Mouse (Mus musculus) erythroblast, embryonic 14.5 days (primary cell): ENCODE data around the gene Fbxo27. TPM values are rescaled to one million over a fixed set of nuclear protein-coding genes. Genes with fewer than 3 reads are reported as not detected.
"Not testable (repeated sequence)": the region's sequence is repeated elsewhere in the genome, so short reads cannot be mapped to it uniquely, and the experiment has no call there.

Experiments
- H3K27me3 ChIP-seq: 2 replicates; pipeline ENCODE4 v1.6.1; 2012; ENCODE audit warnings: inconsistent platforms; ENCODE audit not compliant: control insufficient read depth
- H3K36me3 ChIP-seq: 2 replicates; pipeline ENCODE4 v1.6.1; 2012; ENCODE audit warnings: mild to moderate bottlenecking, inconsistent platforms; ENCODE audit not compliant: control insufficient read depth
- H3K4me1 ChIP-seq: 2 replicates; pipeline ENCODE4 v1.6.1; 2012; ENCODE audit warnings: inconsistent platforms; ENCODE audit not compliant: control insufficient read depth
- H3K4me3 ChIP-seq: replicated peaks from 2 replicates; pipeline ENCODE3; 2012; ENCODE audit warnings: moderate library complexity, mild to moderate bottlenecking, inconsistent platforms
- H3K9me3 ChIP-seq: 2 replicates; pipeline ENCODE4 v1.6.1; 2012; ENCODE audit warnings: low read length, inconsistent platforms, mixed read lengths; ENCODE audit not compliant: control insufficient read depth
- GATA1 ChIP-seq: IDR thresholded peaks from 2 replicates; pipeline ENCODE4 v1.6.1; 2012; ENCODE audit warnings: low read length, inconsistent platforms, mixed read lengths
- TAL1 ChIP-seq: IDR thresholded peaks from 3 replicates; pipeline ENCODE4 v1.6.1; 2012; ENCODE audit warnings: low read length, inconsistent platforms, mixed read lengths
- polyA plus RNA-seq: library from polyadenylated mRNA; stranded (reverse); fragments of >175 nt; gene quantifications from 2 replicates; pipeline ENCODE4 v1.2.3, GENCODE M21; 2012

Fbxo27 gene
- polyA plus RNA-seq, result not detected in 2 replicates

DNA sequence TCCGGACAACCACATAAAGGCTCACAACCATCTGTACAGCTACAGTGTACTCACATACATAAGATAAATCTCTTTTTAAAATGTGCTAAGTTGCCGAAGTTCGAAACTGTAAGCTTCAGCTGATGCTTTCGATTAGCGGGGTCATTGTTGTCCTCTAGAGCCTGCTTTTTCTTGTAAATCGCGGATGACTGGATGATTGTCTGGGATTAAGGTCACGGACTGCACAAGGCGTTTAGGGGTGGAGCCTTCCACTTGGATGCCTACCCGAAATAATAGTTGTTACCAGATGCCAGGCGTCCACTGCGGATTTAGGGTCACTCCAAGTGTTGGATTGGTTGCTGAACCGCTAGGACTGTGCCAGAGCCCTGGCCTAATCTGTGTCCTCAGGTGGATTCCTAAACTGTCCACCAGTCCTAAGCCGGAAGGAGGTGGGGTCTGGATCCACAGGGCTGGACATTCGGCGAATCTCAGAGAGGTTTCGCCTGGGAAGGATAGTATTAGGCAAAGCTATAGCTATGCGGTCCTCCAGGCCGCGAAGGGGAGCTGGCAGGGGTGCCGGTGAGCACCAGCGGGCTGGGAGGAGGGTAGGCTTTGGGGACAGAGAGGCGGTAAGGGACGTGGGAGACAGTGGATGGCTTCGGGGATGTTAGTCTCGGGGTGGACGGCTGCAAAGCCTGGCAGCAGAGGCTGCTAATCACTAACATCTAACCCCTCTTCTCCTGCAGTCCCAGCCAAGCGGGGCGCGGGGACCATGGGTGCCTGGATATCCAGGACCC lies at the start of gene Fbxo27:
Fbxo27 (plus strand) TSS at position 305 of the 776 bp plus-strand sequence.
- Histone ChIP-seq H3K36me3 (no peaks in the 10 kb centered on the region), H3K4me1 (peaks cover 11% of the 10 kb centered on the region), H3K27me3 (peaks cover 26% of the 10 kb centered on the region), H3K4me3 (peak within 1 kb of the TSS; percentile 38), H3K9me3 (peaks cover 6% of the 10 kb centered on the region)
- no peak for TF ChIP-seq TAL1
- TF ChIP-seq GATA1, result no peak

DNA sequence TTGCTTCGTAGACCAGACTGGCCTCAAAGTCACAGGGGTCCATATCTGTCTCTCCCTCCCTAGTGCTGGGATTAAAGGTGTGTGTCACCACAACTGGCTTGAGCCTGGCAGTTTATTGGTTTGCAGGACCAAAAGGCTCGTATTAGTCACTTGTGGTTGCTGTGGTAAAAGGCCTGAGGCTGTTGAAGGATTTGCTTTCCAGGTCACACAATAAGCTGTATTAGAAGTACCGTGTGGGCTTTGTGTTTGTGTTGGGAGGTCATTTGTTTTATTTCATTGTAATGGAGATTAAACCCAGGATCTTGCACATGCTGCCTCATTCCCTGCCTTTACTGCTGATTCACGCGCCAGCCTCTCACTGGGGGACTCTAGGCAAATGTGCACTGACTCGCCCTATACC lies 47.3 kb upstream of the Fbxo27 start:
- Histone ChIP-seq H3K4me1 (no peaks in the 10 kb centered on the region), H3K27me3 (no peaks in the 10 kb centered on the region), H3K4me3 (no peak overlapping the region), H3K9me3 (no peaks in the 10 kb centered on the region), H3K36me3 (no peaks in the 10 kb centered on the region)
- TF ChIP-seq GATA1 (no peak), TAL1 (no peak)

DNA sequence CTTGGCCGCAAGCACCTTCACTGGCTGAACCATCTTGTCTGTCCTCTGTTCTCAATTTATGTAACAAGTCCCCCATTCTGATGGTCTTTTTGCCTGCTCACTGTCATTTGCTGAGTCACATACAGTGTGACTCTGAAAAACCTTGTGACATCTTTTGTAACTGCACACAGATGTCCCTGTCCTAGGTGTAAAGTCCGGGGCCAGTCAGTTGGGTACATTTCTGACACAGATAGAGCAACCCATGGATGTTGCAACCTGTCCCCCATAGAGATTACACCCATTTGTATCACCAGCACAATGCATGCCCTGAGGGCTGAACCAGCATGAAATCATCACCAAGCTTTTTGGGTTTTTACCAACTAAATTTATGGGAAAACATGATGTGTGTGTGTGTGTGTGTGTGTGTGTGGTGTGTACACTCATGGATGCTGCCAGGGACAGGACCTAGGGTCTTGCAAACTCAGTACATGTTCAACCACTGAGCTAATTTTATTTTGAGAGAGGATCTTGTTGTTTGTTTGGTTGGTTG lies 46.6 kb upstream of the Fbxo27 start:
- H3K36me3 ChIP-seq, result no peaks in the 10 kb centered on the region
- no peaks in the 10 kb centered on the region for H3K27me3 ChIP-seq
- no peaks in the 10 kb centered on the region for H3K4me1 ChIP-seq
- no peaks in the 10 kb centered on the region for H3K9me3 ChIP-seq
- no peak for TF ChIP-seq GATA1
- H3K4me3 ChIP-seq, result no peak overlapping the region

DNA sequence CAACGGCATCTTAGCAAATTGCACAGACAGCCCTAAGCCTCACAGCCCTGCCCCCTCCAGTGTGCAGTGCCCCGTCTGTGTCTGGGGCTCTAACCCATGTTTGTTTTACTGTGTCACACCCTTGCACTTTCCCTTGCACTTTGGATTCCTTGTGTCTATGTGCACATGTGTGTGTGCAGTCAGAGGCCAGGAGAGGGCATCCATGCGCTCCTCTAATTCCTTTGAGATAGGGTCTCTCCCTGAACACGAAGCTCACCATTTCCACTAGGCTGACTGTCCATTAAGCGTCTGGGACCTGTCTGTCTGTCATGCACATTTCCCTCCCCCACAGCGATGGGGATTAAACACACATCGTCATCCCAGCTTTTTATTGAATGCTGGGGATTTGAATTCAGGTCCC lies 45.6 kb upstream of the Fbxo27 start:
- Histone ChIP-seq H3K4me3 (no peak overlapping the region), H3K36me3 (no peaks in the 10 kb centered on the region), H3K4me1 (no peaks in the 10 kb centered on the region), H3K9me3 (no peaks in the 10 kb centered on the region), H3K27me3 (no peaks in the 10 kb centered on the region)
- no peak for TF ChIP-seq TAL1
- TF ChIP-seq GATA1, result no peak

DNA sequence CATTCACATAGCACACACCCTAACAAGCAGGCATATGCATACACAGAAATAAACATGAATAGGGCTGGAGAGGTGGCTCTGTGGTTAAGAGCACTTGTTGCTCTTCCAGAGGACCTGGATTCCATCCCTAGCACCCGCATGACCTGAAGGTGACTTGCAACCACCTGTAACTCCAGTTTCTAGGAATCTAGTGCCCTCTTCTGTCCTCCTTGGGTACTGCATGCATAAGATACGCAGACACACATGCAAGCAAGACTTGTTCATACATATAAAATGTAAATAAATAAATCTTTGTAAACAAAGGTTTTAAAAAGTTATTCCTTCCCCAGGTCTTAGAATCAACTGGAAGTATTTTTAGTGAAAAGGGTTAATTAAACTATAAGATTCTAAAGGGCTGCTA lies 41.5 kb upstream of the Fbxo27 start:
- Histone ChIP-seq H3K4me1 (no peaks in the 10 kb centered on the region), H3K9me3 (no peaks in the 10 kb centered on the region), H3K36me3 (no peaks in the 10 kb centered on the region), H3K4me3 (no peak overlapping the region), H3K27me3 (no peaks in the 10 kb centered on the region)
- TF ChIP-seq TAL1 (no peak), GATA1 (no peak)

DNA sequence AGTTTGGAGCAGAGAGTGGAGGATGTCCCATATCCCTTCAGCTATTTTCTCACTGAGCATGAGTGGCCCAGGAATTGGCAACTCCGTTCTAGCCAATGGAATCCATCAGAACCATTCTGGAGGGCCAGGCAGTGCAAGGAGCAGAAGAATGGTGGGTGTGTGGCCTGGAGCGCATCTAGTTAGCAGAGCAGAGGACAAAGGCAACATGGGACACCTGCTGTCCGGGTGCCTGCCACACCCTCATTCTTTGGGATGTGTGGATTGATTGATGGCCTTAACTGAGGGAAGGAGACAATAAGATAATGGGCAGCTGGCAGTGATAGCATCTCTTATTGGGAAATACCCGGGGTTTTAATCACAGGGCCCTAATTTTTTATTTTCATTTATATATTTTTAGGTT lies 36.2 kb upstream of the Fbxo27 start:
- Histone ChIP-seq H3K9me3 (no peaks in the 10 kb centered on the region), H3K27me3 (no peaks in the 10 kb centered on the region), H3K36me3 (no peaks in the 10 kb centered on the region), H3K4me1 (no peaks in the 10 kb centered on the region), H3K4me3 (no peak overlapping the region)
- TF ChIP-seq GATA1, result no peak

DNA sequence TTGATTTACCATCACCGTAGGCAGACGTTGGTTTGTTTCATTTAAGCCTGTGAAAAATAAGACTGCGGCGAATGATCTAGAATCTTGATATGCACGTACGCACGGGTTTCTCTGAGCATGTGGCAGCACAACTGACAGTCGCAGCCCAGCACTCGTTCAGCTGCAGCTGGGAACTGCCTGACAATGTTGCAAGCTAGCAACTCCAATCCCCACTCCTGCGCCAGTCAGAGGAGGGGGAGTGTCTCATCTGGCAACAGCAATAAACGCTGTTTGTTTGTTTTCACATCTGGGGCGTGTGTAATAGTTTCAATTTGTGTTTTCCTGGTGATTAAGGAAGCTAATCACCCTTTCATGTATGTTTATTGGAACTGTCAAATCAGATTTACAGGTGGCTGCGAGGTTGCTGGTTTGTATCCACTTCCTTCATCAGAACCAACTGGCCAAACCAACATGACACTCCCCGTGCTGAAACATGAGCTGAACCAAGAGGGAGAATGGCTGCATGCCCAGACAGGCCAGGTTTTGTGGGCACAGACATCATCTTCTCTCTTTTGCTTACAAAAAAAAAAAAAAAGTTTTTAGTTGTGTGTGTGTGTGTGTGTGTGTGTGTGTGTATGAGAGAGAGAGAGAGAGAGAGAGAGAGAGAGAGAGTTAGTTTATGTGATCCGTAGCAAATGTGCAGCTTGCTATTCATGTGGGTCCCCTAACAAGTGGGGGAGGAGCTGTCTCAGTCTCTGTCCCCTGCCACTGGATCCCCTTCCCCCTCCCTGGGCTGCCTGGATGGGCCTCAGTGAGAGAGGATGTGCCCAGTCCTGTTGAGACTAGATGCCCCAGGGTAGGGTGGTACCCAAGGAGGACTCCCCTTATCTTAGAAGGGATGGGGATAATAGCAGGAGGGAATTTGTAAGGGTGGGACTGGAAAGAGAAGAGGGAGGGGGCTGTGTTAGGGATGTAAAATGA lies 26.7 kb upstream of the Fbxo27 start:
- Histone ChIP-seq H3K4me3 (no peak overlapping the region), H3K36me3 (no peaks in the 10 kb centered on the region), H3K27me3 (peaks cover 8% of the 10 kb centered on the region), H3K4me1 (no peaks in the 10 kb centered on the region), H3K9me3 (no peaks in the 10 kb centered on the region)
- TF ChIP-seq TAL1 (no peak), GATA1 (no peak)

DNA sequence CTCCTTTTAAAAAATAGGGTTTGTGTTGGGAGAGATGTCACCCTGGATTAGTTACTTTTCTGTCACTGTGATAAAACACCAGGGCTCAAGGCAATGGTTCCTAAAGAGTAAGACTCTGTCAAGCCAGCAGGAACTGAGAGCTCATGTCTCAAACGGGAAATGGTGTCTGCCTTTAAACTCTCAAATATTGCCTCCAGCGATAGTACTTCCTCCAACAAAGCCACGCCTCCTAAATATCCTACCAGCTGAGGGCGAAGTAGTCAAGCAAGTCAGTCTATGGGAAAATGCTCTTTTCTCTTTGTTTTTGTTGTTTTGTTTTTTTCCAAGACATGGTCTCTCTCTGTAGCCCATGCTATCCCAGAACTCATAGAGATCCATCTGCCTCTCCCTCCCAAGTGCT lies 21.5 kb upstream of the Fbxo27 start:
- H3K4me3 ChIP-seq, result no peak overlapping the region
- no peaks in the 10 kb centered on the region; the same call in 1 of the 2 replicates for H3K4me1 ChIP-seq
- TF ChIP-seq GATA1, result no peak
- TF ChIP-seq TAL1, result no peak
- no peaks in the 10 kb centered on the region for H3K9me3 ChIP-seq
- H3K27me3 ChIP-seq, result no peaks in the 10 kb centered on the region
- H3K36me3 ChIP-seq, result no peaks in the 10 kb centered on the region

DNA sequence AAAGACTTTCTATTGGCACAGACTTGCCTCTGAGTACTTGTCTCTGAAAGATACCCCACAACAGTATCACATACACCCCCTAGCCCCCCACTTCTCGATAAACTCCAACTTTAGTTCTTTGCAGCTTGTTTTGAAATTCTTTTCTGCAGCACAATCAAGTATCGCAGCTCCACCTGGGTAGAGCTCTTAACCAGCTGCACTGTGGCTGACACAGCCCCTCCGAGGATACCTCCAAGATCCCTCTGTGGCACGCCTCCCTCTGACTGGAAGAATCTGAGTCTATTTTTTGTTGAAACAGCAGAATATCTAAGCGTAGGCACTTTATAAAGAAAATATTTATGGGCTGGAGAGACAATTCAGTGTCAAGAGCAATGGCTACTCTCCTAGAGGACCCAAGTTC lies 20.4 kb upstream of the Fbxo27 start:
- no peaks in the 10 kb centered on the region for H3K9me3 ChIP-seq
- H3K4me3 ChIP-seq, result no peak overlapping the region
- no peaks in the 10 kb centered on the region for H3K27me3 ChIP-seq
- no peaks in the 10 kb centered on the region for H3K36me3 ChIP-seq
- no peaks in the 10 kb centered on the region; the same call in 1 of the 2 replicates for H3K4me1 ChIP-seq
- TF ChIP-seq GATA1 (no peak), TAL1 (no peak)

DNA sequence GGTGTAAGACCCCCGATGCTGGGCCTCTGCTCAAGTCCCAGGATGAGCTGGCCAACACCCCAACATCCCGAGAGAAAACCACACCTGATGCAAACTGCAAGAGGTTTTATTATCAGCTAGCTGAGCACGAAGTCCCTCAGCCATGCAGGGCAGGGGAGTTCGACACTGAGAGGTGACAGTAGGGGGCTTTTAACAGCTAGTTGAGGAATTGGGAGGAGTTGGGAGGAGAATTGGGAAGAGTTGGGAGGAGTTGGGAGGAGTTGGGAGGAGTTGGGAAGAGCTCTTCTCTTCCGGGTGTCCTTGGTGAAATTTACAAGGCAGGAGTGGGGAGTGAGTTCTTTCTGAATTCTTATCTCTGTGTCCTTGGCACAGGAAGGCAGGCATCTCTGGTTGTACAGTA lies 19.9 kb upstream of the Fbxo27 start:
- H3K4me3 ChIP-seq, H3K9me3 ChIP-seq, H3K27me3 ChIP-seq, H3K4me1 ChIP-seq, H3K36me3 ChIP-seq: not testable (repeated sequence)
